8 mouse cellular contexts compared by ENCODE assay signal in genomic region chr1:30873541-30874260, GRCm38 (mm10). TPM values are rescaled to one million over a fixed set of nuclear protein-coding genes. Genes with fewer than 3 reads are reported as not detected.
DNase-seq lines count a peak whose midpoint lies in the region; ATAC-seq lines count a peak whose summit lies in the region.

TSS of gene Phf3 (minus strand) at chr1:30873921.

- DNase-seq in CD4-positive helper T cell, adult 2 months (ENCODE audit: low read depth, low spot score) = peak; percentile 96
- peak; percentile 90 for DNase-seq in brain, embryonic 18.5 days (ENCODE audit: low read depth, low spot score)
- DNase-seq in kidney, postnatal 10 days = peak; percentile 94
- peak; percentile 76 to 83 for DNase-seq in natural killer cell, adult 2 months (ENCODE audit: low spot score in 2 of 2)

- H3K9me3 ChIP-seq in heart, embryonic 13.5 days = no peaks in the 10 kb centered on the region
- H3K9me3 ChIP-seq in liver, embryonic 12.5 days (replicated peaks) = no peaks in the 10 kb centered on the region
- no peaks in the 10 kb centered on the region for H3K9me3 ChIP-seq in stomach, embryonic 15.5 days

- peak within 1 kb of the TSS; percentile 79 for H3K4me2 ChIP-seq in heart, embryonic 13.5 days
- peak within 1 kb of the TSS; percentile 74 for H3K4me2 ChIP-seq in liver, embryonic 12.5 days
- peak within 1 kb of the TSS; percentile 66 for H3K4me2 ChIP-seq in stomach, embryonic 15.5 days

- H3K36me3 ChIP-seq in heart, embryonic 13.5 days = no peaks in the 10 kb centered on the region
- H3K36me3 ChIP-seq in liver, embryonic 12.5 days = peaks cover 4% of the 10 kb centered on the region; the same call in 1 of the 2 replicates
- no peaks in the 10 kb centered on the region for H3K36me3 ChIP-seq in stomach, embryonic 15.5 days

- H3K27ac ChIP-seq in heart, embryonic 13.5 days (replicated peaks) = peak within 1 kb of the TSS; percentile 99
- H3K27ac ChIP-seq in liver, embryonic 12.5 days = peak within 1 kb of the TSS; percentile 97
- H3K27ac ChIP-seq in stomach, embryonic 15.5 days = peak within 1 kb of the TSS; percentile 97

- peaks cover 34% of the 10 kb centered on the region for H3K4me1 ChIP-seq in heart, embryonic 13.5 days
- peaks cover 30% of the 10 kb centered on the region for H3K4me1 ChIP-seq in liver, embryonic 12.5 days
- H3K4me1 ChIP-seq in stomach, embryonic 15.5 days = 0 out of 2 replicates have a peak, but pooled peaks cover 4% of the 10 kb centered on the region

- peak within 1 kb of the TSS; percentile 97 for H3K9ac ChIP-seq in heart, embryonic 13.5 days
- H3K9ac ChIP-seq in liver, embryonic 12.5 days = peak within 1 kb of the TSS; percentile 99
- H3K9ac ChIP-seq in stomach, embryonic 15.5 days = peak within 1 kb of the TSS; percentile 94

- H3K4me3 ChIP-seq in heart, embryonic 13.5 days = peak within 1 kb of the TSS; percentile 90
- H3K4me3 ChIP-seq in liver, embryonic 12.5 days = peak within 1 kb of the TSS; percentile 96
- H3K4me3 ChIP-seq in stomach, embryonic 15.5 days (replicated peaks) = peak within 1 kb of the TSS; percentile 90

- ATAC-seq in erythroid progenitor cell, adult 5-6 weeks (replicated peaks; ENCODE audit: low FRiP score, poor library complexity, severe bottlenecking) = peak; percentile 90
- ATAC-seq in heart, embryonic 13.5 days (ENCODE audit: extremely low read depth, insufficient number of reproducible peaks, low FRiP score, low TSS enrichment) = peak; percentile 86
- peak; percentile 91 for ATAC-seq in liver, embryonic 12.5 days
- ATAC-seq in stomach, embryonic 15.5 days (ENCODE audit: insufficient read depth, low FRiP score, low read depth) = peak; percentile 93

- under 1% methylated on average over 70 of the region's 85 CpGs for WGBS in heart, embryonic 13.5 days
- under 1% methylated on average over 63 of the region's 85 CpGs for WGBS in liver, embryonic 12.5 days (ENCODE audit: insufficient replicate concordance)
- under 1% methylated on average over 84 of the region's 85 CpGs for WGBS in stomach, embryonic 15.5 days

- H3K27me3 ChIP-seq in heart, embryonic 13.5 days (replicated peaks) = no peaks in the 10 kb centered on the region
- H3K27me3 ChIP-seq in liver, embryonic 12.5 days (replicated peaks) = no peaks in the 10 kb centered on the region
- H3K27me3 ChIP-seq in stomach, embryonic 15.5 days (replicated peaks) = no peaks in the 10 kb centered on the region

RNA-seq across cellular contexts. Expression of gene Phf3, which starts in this region (rescaled TPM):
- 50.1 and 58.7 TPM in 2 replicates for total RNA-seq in erythroid progenitor cell, adult 5-6 weeks (2015; ENCODE audit: low replicate concordance)
- total RNA-seq in erythroid progenitor cell, adult 5-6 weeks (2017; ENCODE audit: low replicate concordance) = 75.3 and 113 TPM in 2 replicates
- 22.8 and 26.1 TPM in 2 replicates for polyA plus RNA-seq in heart, embryonic 13.5 days (2015; fragmentation: Nextera tagmentation; extraction: Ambion mirVana)
- 24.1 and 25.0 TPM in 2 replicates for polyA plus RNA-seq in liver, embryonic 12.5 days (2016; fragmentation: Nextera tagmentation; extraction: Ambion mirVana)
- polyA plus RNA-seq in stomach, embryonic 15.5 days (2015; fragmentation: Nextera tagmentation; extraction: Ambion mirVana) = 36.7 TPM in 2 replicates

Comparison
In these comparisons a context has a peak if more than half of its experiments do, and no peak if none do; other contexts are left out.
1. Peak in every context shown above with its lines: DNase-seq, ATAC-seq, H3K4me3 ChIP-seq and H3K27ac ChIP-seq.